In genomic region chr19:55217365-55217764, GRCm38 (mm10) we compare ENCODE assay signal across 14 mouse cellular contexts. TPM values are rescaled to one million over a fixed set of nuclear protein-coding genes. Genes with fewer than 3 reads are reported as not detected.
DNase-seq lines count a peak whose midpoint lies in the region; ATAC-seq lines count a peak whose summit lies in the region.
"Had no signal": no experiment of that assay in that cellular context is flagged by ENCODE, and none has a peak within 500 bp of the region (broad histone marks: within the 10 kb centered on the region; RNA-seq: fewer than 3 reads in every experiment).

No protein-coding gene starts in this region.

- H3K4me1 ChIP-seq in hindbrain, embryonic 11.5 days (replicated peaks; ENCODE audit: control insufficient read depth, insufficient read depth, low read length) = no peaks in the 10 kb centered on the region

- H3K36me3 ChIP-seq in hindbrain, embryonic 11.5 days (ENCODE audit: control insufficient read depth, insufficient read depth, low read length) = no peaks in the 10 kb centered on the region
- H3K36me3 ChIP-seq: forebrain, embryonic 10.5 days; G1E; heart, embryonic 10.5 days had no signal

- H3K4me2 ChIP-seq in hindbrain, embryonic 11.5 days (replicated peaks; ENCODE audit: low read depth, low read length) = no peak overlapping the region

- WGBS in hindbrain, embryonic 11.5 days = 85% methylated on average over 9 of the region's 9 CpGs

- DNase-seq in ovary, adult 18-20 months (ENCODE audit: low spot score) = peak; percentile 37
- DNase-seq in ovary, postnatal 10 days (ENCODE audit: low spot score) = no peak
- DNase-seq in layer of hippocampus, adult 11-12 months (ENCODE audit: low spot score) = peak; percentile 71
- DNase-seq in left cerebral cortex, postnatal 36 days (ENCODE audit: low spot score in 2 of 2) = peak; percentile 74 to 80
- no peak for DNase-seq in urinary bladder, postnatal 4 days (ENCODE audit: low spot score in 2 of 2)
- DNase-seq in hindbrain, embryonic 11.5 days (ENCODE audit: low spot score) = no peak
- DNase-seq: adrenal gland, postnatal 14 days; cerebellum, postnatal 36 days; thymus, postnatal 25 days had no signal

- no peak overlapping the region for H3K4me3 ChIP-seq in hindbrain, embryonic 11.5 days (ENCODE audit: low read depth, low read length)

- no peaks in the 10 kb centered on the region for H3K9me3 ChIP-seq in hindbrain, embryonic 11.5 days (ENCODE audit: control insufficient read depth, low read length)
- H3K9me3 ChIP-seq: forebrain, embryonic 10.5 days; G1E; heart, embryonic 10.5 days had no signal

- no peaks in the 10 kb centered on the region for H3K27me3 ChIP-seq in hindbrain, embryonic 11.5 days (ENCODE audit: control insufficient read depth, insufficient read depth, low read length)

- no peak for ATAC-seq in erythroid progenitor cell, adult 5-6 weeks (replicated peaks; ENCODE audit: low FRiP score, poor library complexity, severe bottlenecking)
- no peak for ATAC-seq in hindbrain, embryonic 11.5 days (ENCODE audit: low FRiP score)

- intact Hi-C loops in left cerebral cortex, postnatal 36 days (cut with DNase I) = loop anchor here (10.0 kb wide), 2 partner anchors 1273 to 1463 kb away; partner anchors contain the start of genes Bbip1 and Shoc2

- H3K9ac ChIP-seq in hindbrain, embryonic 11.5 days (ENCODE audit: low read depth, low read length) = no peak overlapping the region

- no peak overlapping the region for H3K27ac ChIP-seq in hindbrain, embryonic 11.5 days (ENCODE audit: low read depth, low read length)
- H3K27ac ChIP-seq: forebrain, embryonic 10.5 days; heart, embryonic 10.5 days had no signal

RNA-seq across cellular contexts. Expression of gene Gucy2g, which starts 23.7 kb away (rescaled TPM):
- total RNA-seq in left cerebral cortex, postnatal 36 days (2021) = 1 to 10 TPM; 2.6 to 3.6 TPM
- total RNA-seq in erythroid progenitor cell, adult 5-6 weeks (2015; ENCODE audit: low replicate concordance) = not detected in 2 replicates
- not detected in 2 replicates for total RNA-seq in erythroid progenitor cell, adult 5-6 weeks (2017; ENCODE audit: low replicate concordance)
- polyA plus RNA-seq in hindbrain, embryonic 11.5 days (2014; fragmentation: Nextera tagmentation; extraction: Ambion mirVana) = not detected in 2 replicates
- total RNA-seq: adrenal gland, postnatal 14 days had no signal
- polyA plus RNA-seq: forebrain, embryonic 10.5 days; G1E; heart, embryonic 10.5 days had no signal

RNA-seq across cellular contexts. Expression of gene Acsl5, which starts 34.4 kb away (rescaled TPM):
- total RNA-seq in left cerebral cortex, postnatal 36 days (2021) = 10 to 100 TPM; 45.1 to 51.6 TPM
- total RNA-seq in erythroid progenitor cell, adult 5-6 weeks (2015; ENCODE audit: low replicate concordance) = 47.4 and 62.0 TPM in 2 replicates
- 29.8 and 68.9 TPM in 2 replicates for total RNA-seq in erythroid progenitor cell, adult 5-6 weeks (2017; ENCODE audit: low replicate concordance)
- polyA plus RNA-seq in hindbrain, embryonic 11.5 days (2014; fragmentation: Nextera tagmentation; extraction: Ambion mirVana) = 19.9 and 25.3 TPM in 2 replicates

RNA-seq across cellular contexts. Expression of gene Tectb, which starts 36.8 kb away (rescaled TPM):
- not detected for total RNA-seq in left cerebral cortex, postnatal 36 days (2021)
- total RNA-seq in erythroid progenitor cell, adult 5-6 weeks (2015; ENCODE audit: low replicate concordance) = not detected in 2 replicates
- not detected in 2 replicates for total RNA-seq in erythroid progenitor cell, adult 5-6 weeks (2017; ENCODE audit: low replicate concordance)
- polyA plus RNA-seq in hindbrain, embryonic 11.5 days (2014; fragmentation: Nextera tagmentation; extraction: Ambion mirVana) = 0.13 TPM in 1 of 2 replicates, not detected in the other
- polyA plus RNA-seq: forebrain, embryonic 10.5 days; G1E; small intestine, adult 2 months had no signal

Comparison
In these comparisons a context has a peak if more than half of its experiments do, and no peak if none do; other contexts are left out.
1. DNase-seq: peak in ovary, adult 18-20 months (single experiment), layer of hippocampus, adult 11-12 months (single experiment) and left cerebral cortex, postnatal 36 days (2 of 2); none in ovary, postnatal 10 days (single experiment), urinary bladder, postnatal 4 days (0 of 2) and hindbrain, embryonic 11.5 days (single experiment).